Mouse (Mus musculus): ENCODE results near the gene Trim46. TPM values are rescaled to one million over a fixed set of nuclear protein-coding genes. Genes with fewer than 3 reads are reported as not detected.

Gene Trim46
- total and polyA plus RNA-seq, 2 experiments from 2014 or later = 63.5 to 98.3 TPM

- DNase-seq (no peak), ATAC-seq (no peak)
- H3K9ac ChIP-seq = no peak within 1 kb of the TSS
- H3K4me2 ChIP-seq (ENCODE audit: low read depth) = no peak within 1 kb of the TSS
- no peaks in the 10 kb centered on the region for H3K36me3 ChIP-seq (ENCODE audit: insufficient read depth)
- WGBS = 62% methylated on average over 7 of the region's 7 CpGs
- H3K27me3 ChIP-seq (ENCODE audit: insufficient read depth, low read length) = no peaks in the 10 kb centered on the region
- H3K27ac ChIP-seq (ENCODE audit: low read depth, low read length) = no peak within 1 kb of the TSS
- H3K4me3 ChIP-seq (ENCODE audit: low read depth, low read length) = no peak within 1 kb of the TSS
- TF ChIP-seq CTCF (IDR thresholded peaks at IDR 0.05; ENCODE audit: low read depth) = no peak
- H3K4me1 ChIP-seq (ENCODE audit: insufficient read depth) = no peaks in the 10 kb centered on the region
- no peaks in the 10 kb centered on the region for H3K9me3 ChIP-seq (ENCODE audit: low read length)
Measured at GRCm38 (mm10) chr3:89259076-89259475, 13.0 kb upstream of the Trim46 start, which contains the start of gene Dpm3. Gene Dpm3, plus strand, starts transcription at chr3:89259358.

DNA sequence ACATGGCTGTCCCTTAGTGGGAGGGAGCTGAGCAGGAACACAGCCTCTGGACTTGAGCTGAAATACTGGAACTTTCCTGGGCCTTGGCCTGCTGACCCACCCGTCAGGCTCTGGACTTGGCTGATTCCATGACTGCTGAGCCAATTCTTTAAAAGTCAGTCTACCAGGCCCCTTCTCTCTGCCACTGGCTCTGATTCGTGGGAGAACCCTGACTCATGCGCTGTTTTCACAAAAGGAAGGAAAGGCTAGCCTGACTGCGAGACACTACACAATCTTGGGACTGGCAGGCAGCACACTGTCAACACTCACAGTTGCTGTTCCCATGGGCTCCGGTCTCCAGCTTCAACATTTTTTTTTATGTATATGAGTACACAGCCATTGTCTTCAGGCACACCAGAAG lies 10.1 kb upstream of the Trim46 start:
- H3K4me3 ChIP-seq (ENCODE audit: low read depth, low read length) = no peak overlapping the region
- H3K27me3 ChIP-seq (ENCODE audit: insufficient read depth, low read length) = no peaks in the 10 kb centered on the region
- H3K4me1 ChIP-seq (ENCODE audit: insufficient read depth) = no peaks in the 10 kb centered on the region
- H3K9ac ChIP-seq = no peak overlapping the region
- TF ChIP-seq CTCF (IDR thresholded peaks at IDR 0.05; ENCODE audit: low read depth) = no peak
- no peak overlapping the region for H3K4me2 ChIP-seq (ENCODE audit: low read depth)
- H3K27ac ChIP-seq (ENCODE audit: low read depth, low read length) = no peak overlapping the region
- H3K9me3 ChIP-seq (ENCODE audit: low read length) = no peaks in the 10 kb centered on the region
- WGBS = 86% methylated on average over 5 of the region's 5 CpGs
- no peaks in the 10 kb centered on the region for H3K36me3 ChIP-seq (ENCODE audit: insufficient read depth)
- ATAC-seq (no peak), DNase-seq (no peak)

GRCm38 (mm10) chr3:89254994-89255393 lies 8.9 kb upstream of the Trim46 start:
- H3K27me3 ChIP-seq (ENCODE audit: insufficient read depth, low read length) = no peaks in the 10 kb centered on the region
- TF ChIP-seq CTCF (IDR thresholded peaks at IDR 0.05; ENCODE audit: low read depth) = no peak
- H3K4me3 ChIP-seq (ENCODE audit: low read depth, low read length) = no peak overlapping the region
- H3K9ac ChIP-seq = no peak overlapping the region
- DNase-seq (no peak), ATAC-seq (no peak)
- H3K9me3 ChIP-seq (ENCODE audit: low read length) = no peaks in the 10 kb centered on the region
- H3K4me2 ChIP-seq (ENCODE audit: low read depth) = no peak overlapping the region
- H3K4me1 ChIP-seq (ENCODE audit: insufficient read depth) = no peaks in the 10 kb centered on the region
- WGBS = 95% methylated on average over 5 of the region's 5 CpGs
- no peak overlapping the region for H3K27ac ChIP-seq (ENCODE audit: low read depth, low read length)
- H3K36me3 ChIP-seq (ENCODE audit: insufficient read depth) = no peaks in the 10 kb centered on the region

DNA sequence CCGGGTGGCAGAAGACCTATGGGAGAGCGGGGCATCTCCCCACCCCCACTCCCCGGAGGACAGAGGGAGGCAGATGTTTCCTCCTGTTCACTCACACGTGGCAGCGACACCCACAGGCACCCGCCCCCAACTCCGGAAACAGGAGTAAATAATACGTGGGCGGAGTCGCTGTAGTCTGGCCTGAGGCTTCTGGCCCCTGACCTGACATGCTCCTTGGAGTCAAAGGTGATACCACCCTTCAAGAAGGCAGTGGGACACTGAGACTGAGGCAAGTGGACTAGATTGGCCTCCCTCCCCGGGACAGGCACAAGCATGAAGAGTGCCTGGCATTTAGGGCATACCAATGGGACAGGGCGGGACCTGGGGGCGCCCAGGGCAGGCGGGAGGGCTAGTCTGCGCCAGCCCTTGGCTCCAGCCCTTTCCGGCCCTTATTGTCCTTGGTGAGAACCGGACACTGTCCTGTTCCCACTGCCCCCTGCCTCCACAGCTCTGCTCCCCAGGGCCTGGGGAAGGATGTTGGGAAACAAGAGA lies 5.3 kb upstream of the Trim46 start:
- WGBS = 15% methylated on average over 17 of the region's 17 CpGs
- ATAC-seq (peak; percentile 30; the same call in 1 of the 2 replicates), DNase-seq (no peak)
- Histone ChIP-seq H3K9me3 (ENCODE audit: low read length) (no peaks in the 10 kb centered on the region), H3K4me2 (ENCODE audit: low read depth) (no peak overlapping the region), H3K27me3 (ENCODE audit: insufficient read depth, low read length) (no peaks in the 10 kb centered on the region), H3K9ac (no peak overlapping the region), H3K4me3 (ENCODE audit: low read depth, low read length) (no peak overlapping the region), H3K4me1 (ENCODE audit: insufficient read depth) (no peaks in the 10 kb centered on the region), H3K27ac (ENCODE audit: low read depth, low read length) (no peak overlapping the region), H3K36me3 (ENCODE audit: insufficient read depth) (no peaks in the 10 kb centered on the region)
- TF ChIP-seq CTCF (IDR thresholded peaks at IDR 0.05; ENCODE audit: low read depth) = no peak

GRCm38 (mm10) chr3:89250435-89251040 lies 4.4 kb upstream of the Trim46 start:
- DNase-seq (peak; percentile 53), ATAC-seq (no peak)
- no peaks in the 10 kb centered on the region for H3K27me3 ChIP-seq (ENCODE audit: insufficient read depth, low read length)
- no peaks in the 10 kb centered on the region for H3K36me3 ChIP-seq (ENCODE audit: insufficient read depth)
- WGBS = 23% methylated on average over 7 of the region's 7 CpGs
- peak; percentile 70 for TF ChIP-seq CTCF (IDR thresholded peaks at IDR 0.05; ENCODE audit: low read depth)
- H3K9me3 ChIP-seq (ENCODE audit: low read length) = no peaks in the 10 kb centered on the region
- H3K27ac ChIP-seq (ENCODE audit: low read depth, low read length) = no peak overlapping the region
- no peak overlapping the region for H3K4me2 ChIP-seq (ENCODE audit: low read depth)
- H3K4me3 ChIP-seq (ENCODE audit: low read depth, low read length) = no peak overlapping the region
- no peak overlapping the region for H3K9ac ChIP-seq
- no peaks in the 10 kb centered on the region for H3K4me1 ChIP-seq (ENCODE audit: insufficient read depth)

- H3K9ac ChIP-seq = no peak overlapping the region
- no peak overlapping the region for H3K27ac ChIP-seq (ENCODE audit: low read depth, low read length)
- peaks cover under 1% of the 10 kb centered on the region; the same call in 1 of the 2 replicates for H3K36me3 ChIP-seq (ENCODE audit: insufficient read depth)
- no peak for ATAC-seq
- no peak overlapping the region for H3K4me3 ChIP-seq (ENCODE audit: low read depth, low read length)
- DNase-seq = no peak
- H3K9me3 ChIP-seq (ENCODE audit: low read length) = no peaks in the 10 kb centered on the region
- no peaks in the 10 kb centered on the region for H3K27me3 ChIP-seq (ENCODE audit: insufficient read depth, low read length)
- TF ChIP-seq CTCF (IDR thresholded peaks at IDR 0.05; ENCODE audit: low read depth) = no peak
- no peaks in the 10 kb centered on the region for H3K4me1 ChIP-seq (ENCODE audit: insufficient read depth)
- WGBS = 89% methylated on average over 4 of the region's 4 CpGs
- peak overlapping the region; percentile 89; the same call in 1 of the 2 replicates for H3K4me2 ChIP-seq (ENCODE audit: low read depth)
Measured at GRCm38 (mm10) chr3:89247466-89247865, 1.4 kb upstream of the Trim46 start.

GRCm38 (mm10) chr3:89245688-89246171 lies 379 bp downstream of the Trim46 start, which contains the start of gene Krtcap2:
Gene Krtcap2, plus strand, starts transcription at chr3:89245966.
- Histone ChIP-seq H3K4me1 (ENCODE audit: insufficient read depth) (no peaks in the 10 kb centered on the region), H3K27me3 (ENCODE audit: insufficient read depth, low read length) (no peaks in the 10 kb centered on the region), H3K27ac (ENCODE audit: low read depth, low read length) (peak within 1 kb of the TSS; percentile 95), H3K9ac (peak within 1 kb of the TSS; percentile 73), H3K4me3 (ENCODE audit: low read depth, low read length) (peak within 1 kb of the TSS; percentile 74), H3K4me2 (ENCODE audit: low read depth) (peak within 1 kb of the TSS; percentile 89), H3K9me3 (ENCODE audit: low read length) (no peaks in the 10 kb centered on the region), H3K36me3 (ENCODE audit: insufficient read depth) (peaks cover 18% of the 10 kb centered on the region)
- no peak for TF ChIP-seq CTCF (IDR thresholded peaks at IDR 0.05; ENCODE audit: low read depth)
- DNase-seq (peak; percentile 95), ATAC-seq (peak; percentile 84)
- 3% methylated on average over 20 of the region's 20 CpGs for WGBS

Data from forebrain, postnatal 0 days (tissue).